Comparison of ENCODE assay signal across 9 mouse cellular contexts in the genomic region with DNA sequence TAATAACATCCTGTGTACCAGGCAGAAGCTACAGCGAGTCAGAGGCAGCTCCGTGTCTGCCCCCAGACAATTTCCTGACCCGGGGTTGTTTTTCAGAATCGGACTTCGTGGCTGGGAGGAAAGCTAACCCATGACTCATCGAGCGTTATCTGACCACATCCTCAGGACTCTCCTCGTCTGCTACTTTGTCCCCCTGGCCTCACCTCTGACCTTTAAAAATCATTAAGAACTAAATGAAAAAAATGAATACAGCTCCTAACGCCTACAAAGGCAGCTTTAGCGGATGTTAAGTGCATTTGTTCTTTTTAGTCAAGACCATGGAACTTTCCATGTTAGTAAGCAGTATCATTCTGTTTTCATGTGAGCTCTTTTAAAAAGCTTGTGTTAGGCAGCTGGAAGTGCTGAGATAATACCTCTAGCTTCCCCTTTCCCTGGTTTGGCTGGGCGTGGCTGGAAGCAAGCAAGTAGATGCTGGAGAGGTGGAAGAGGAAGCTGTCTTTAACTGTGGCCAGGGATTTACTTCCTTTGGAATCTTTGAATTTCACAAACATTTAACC. TPM values are rescaled to one million over a fixed set of nuclear protein-coding genes. Genes with fewer than 3 reads are reported as not detected.
A peak's percentile ranks its signal among the peaks of the same experiment; 100 is the strongest.
DNase-seq lines count a peak whose midpoint lies in the region; ATAC-seq lines count a peak whose summit lies in the region.
"Had no signal": no experiment of that assay in that cellular context is flagged by ENCODE, and none has a peak within 500 bp of the region (broad histone marks: within the 10 kb centered on the region; RNA-seq: fewer than 3 reads in every experiment).

No protein-coding gene starts in this region.

- no peaks in the 10 kb centered on the region for H3K36me3 ChIP-seq in hindbrain, embryonic 10.5 days
- no peaks in the 10 kb centered on the region for H3K36me3 ChIP-seq in forebrain, embryonic 12.5 days (replicated peaks)
- H3K36me3 ChIP-seq: neural tube, embryonic 12.5 days had no signal

- DNase-seq in adrenal gland, postnatal 10 days, result peak; percentile 45
- DNase-seq in induced T-regulatory cell, adult 2 months (ENCODE audit: low read depth), result peak; percentile 73
- peak; percentile 41 for DNase-seq in lung, postnatal 10 days
- no peak for DNase-seq in hindbrain, embryonic 10.5 days (ENCODE audit: low spot score)
- no peak for DNase-seq in frontal cortex, postnatal 14 days (ENCODE audit: low spot score in 2 of 2)
- no peak for DNase-seq in cerebellum, adult 18-20 months

- H3K4me2 ChIP-seq in forebrain, embryonic 12.5 days, result no peak overlapping the region
- H3K4me2 ChIP-seq: neural tube, embryonic 12.5 days had no signal

- H3K4me1 ChIP-seq in hindbrain, embryonic 10.5 days (replicated peaks), result peaks cover 20% of the 10 kb centered on the region
- peaks cover 9% of the 10 kb centered on the region for H3K4me1 ChIP-seq in forebrain, embryonic 12.5 days
- H3K4me1 ChIP-seq: neural tube, embryonic 12.5 days had no signal

- H3K9me3 ChIP-seq in hindbrain, embryonic 10.5 days, result no peaks in the 10 kb centered on the region
- H3K9me3 ChIP-seq in forebrain, embryonic 12.5 days, result no peaks in the 10 kb centered on the region
- H3K9me3 ChIP-seq: neural tube, embryonic 12.5 days had no signal

- peak; percentile 80 for ATAC-seq in CD4-positive, CD25-positive, alpha-beta regulatory T cell, adult 4 months
- no peak for ATAC-seq in forebrain, embryonic 12.5 days (ENCODE audit: low FRiP score)

- 71% methylated on average over 11 of the region's 11 CpGs for WGBS in hindbrain, embryonic 10.5 days
- 79% methylated on average over 11 of the region's 11 CpGs for WGBS in forebrain, embryonic 12.5 days

- H3K4me3 ChIP-seq in hindbrain, embryonic 10.5 days, result no peak overlapping the region
- no peak overlapping the region for H3K4me3 ChIP-seq in forebrain, embryonic 12.5 days (replicated peaks)
- H3K4me3 ChIP-seq: neural tube, embryonic 12.5 days had no signal

- no peaks in the 10 kb centered on the region for H3K27me3 ChIP-seq in hindbrain, embryonic 10.5 days (ENCODE audit: insufficient read depth, poor library complexity, severe bottlenecking)
- no peaks in the 10 kb centered on the region for H3K27me3 ChIP-seq in forebrain, embryonic 12.5 days
- H3K27me3 ChIP-seq: neural tube, embryonic 12.5 days had no signal

- H3K9ac ChIP-seq in forebrain, embryonic 12.5 days, result no peak overlapping the region
- H3K9ac ChIP-seq: neural tube, embryonic 12.5 days had no signal

- no peak overlapping the region for H3K27ac ChIP-seq in hindbrain, embryonic 10.5 days
- H3K27ac ChIP-seq in forebrain, embryonic 12.5 days, result no peak overlapping the region
- H3K27ac ChIP-seq: neural tube, embryonic 12.5 days had no signal

RNA-seq across cellular contexts. Expression of a gene that starts 24.3 kb away (rescaled TPM):
- polyA plus RNA-seq in CD4-positive, CD25-positive, alpha-beta regulatory T cell, adult 4 months (2017; shearing (Covaris generic)), result 10 to 100 TPM; 20.8 to 21.5 TPM
- total RNA-seq in adrenal gland, postnatal 10 days (2021), result 10 to 100 TPM; 69.2 to 89.2 TPM
- polyA plus RNA-seq in hindbrain, embryonic 10.5 days (2016; fragmentation: Nextera tagmentation; extraction: Ambion mirVana), result 44.3 and 55.9 TPM in 2 replicates
- polyA plus RNA-seq in forebrain, embryonic 12.5 days (2016; fragmentation: Nextera tagmentation; extraction: Ambion mirVana), result 57.7 and 59.9 TPM in 2 replicates

RNA-seq across cellular contexts. Expression of a gene that starts 37.5 kb away (rescaled TPM):
- 1 to 10 TPM; 3.1 to 4.9 TPM for polyA plus RNA-seq in CD4-positive, CD25-positive, alpha-beta regulatory T cell, adult 4 months (2017; shearing (Covaris generic))
- total RNA-seq in adrenal gland, postnatal 10 days (2021), result 1 to 10 TPM; 3.9 to 5.2 TPM
- polyA plus RNA-seq in hindbrain, embryonic 10.5 days (2016; fragmentation: Nextera tagmentation; extraction: Ambion mirVana), result 15.6 and 19.0 TPM in 2 replicates
- polyA plus RNA-seq in forebrain, embryonic 12.5 days (2016; fragmentation: Nextera tagmentation; extraction: Ambion mirVana), result 18.4 and 20.0 TPM in 2 replicates

Comparison
In these comparisons a context has a peak if more than half of its experiments do, and no peak if none do; other contexts are left out.
1. DNase-seq: peak in adrenal gland, postnatal 10 days (single experiment), induced T-regulatory cell, adult 2 months (single experiment) and lung, postnatal 10 days (single experiment); none in hindbrain, embryonic 10.5 days (single experiment), frontal cortex, postnatal 14 days (0 of 2) and cerebellum, adult 18-20 months (0 of 2).